Mouse (Mus musculus) forebrain, embryonic 16.5 days (tissue): ENCODE data around the gene Gnai1. TPM values are rescaled to one million over a fixed set of nuclear protein-coding genes. Genes with fewer than 3 reads are reported as not detected.

Source experiments
- ATAC-seq: fragments of 200-750 bp; cut with Nextera tagmentation; 2 replicates; pipeline ENCODE4 v1.8.0; 2017; ENCODE audit warnings: mild to moderate bottlenecking, moderate library complexity
- H3K27ac ChIP-seq: fragments of 300-500 bp; sonication (generic); 2 replicates; pipeline ENCODE4 v1.5.1; 2014; ENCODE audit warnings: low read length, control low read depth
- H3K27me3 ChIP-seq: fragments of 300-500 bp; sonication (generic); replicated peaks from 2 replicates; pipeline ENCODE4 v1.6.1; 2014; ENCODE audit warnings: low read length; ENCODE audit not compliant: control insufficient read depth, insufficient read depth
- H3K36me3 ChIP-seq: fragments of 300-500 bp; sonication (generic); 2 replicates; pipeline ENCODE4 v1.6.1; 2014; ENCODE audit not compliant: control insufficient read depth, insufficient read depth
- H3K4me1 ChIP-seq: fragments of 300-500 bp; sonication (generic); replicated peaks from 2 replicates; pipeline ENCODE4 v1.6.1; 2014; ENCODE audit warnings: low read length; ENCODE audit not compliant: control insufficient read depth, insufficient read depth
- H3K4me2 ChIP-seq: fragments of 300-500 bp; sonication (generic); 2 replicates; pipeline ENCODE4 v1.6.1; 2014; ENCODE audit warnings: mild to moderate bottlenecking, low read length, control low read depth
- H3K4me3 ChIP-seq: fragments of 300-500 bp; sonication (generic); replicated peaks from 2 replicates; pipeline ENCODE4 v1.5.1; 2014; ENCODE audit warnings: mild to moderate bottlenecking, low read length, control low read depth
- H3K9ac ChIP-seq: fragments of 300-500 bp; sonication (generic); replicated peaks from 2 replicates; pipeline ENCODE4 v1.6.1; 2014; ENCODE audit warnings: low read depth, low read length, control low read depth
- H3K9me3 ChIP-seq: fragments of 300-500 bp; sonication (generic); 2 replicates; pipeline ENCODE4 v1.6.1; 2016; ENCODE audit warnings: low read length; ENCODE audit not compliant: control insufficient read depth
- WGBS: fragments of 180-500 bp; shearing (Covaris S2); extraction: QIAGEN DNeasy Blood & Tissue Kit; methylation state at CpG from one replicate; pipeline ENCODE4 v1.1.7; 2014; 5-methylcytosine and 5-hydroxymethylcytosine counted together
- polyA plus RNA-seq: library from polyadenylated mRNA; unstranded; fragments of >200 nt; fragmentation: Nextera tagmentation; extraction: Ambion mirVana; gene quantifications from 2 replicates; pipeline ENCODE4 v1.2.1, GENCODE M21; 2015

Gnai1 gene
- polyA plus RNA-seq, 1 experiment from 2014 or later: 73.3 TPM

GRCm38 (mm10) chr5:18249132-18249531 is 111.0 kb downstream of the Gnai1 start:
- ATAC-seq: no peak
- no peaks in the 10 kb centered on the region for H3K36me3 ChIP-seq
- no peak overlapping the region for H3K9ac ChIP-seq
- H3K9me3 ChIP-seq: no peaks in the 10 kb centered on the region
- 95% methylated on average over 5 of the region's 5 CpGs for WGBS
- H3K4me2 ChIP-seq: no peak overlapping the region
- H3K27ac ChIP-seq: no peak overlapping the region
- H3K4me3 ChIP-seq: no peak overlapping the region
- no peaks in the 10 kb centered on the region for H3K4me1 ChIP-seq
- H3K27me3 ChIP-seq: no peaks in the 10 kb centered on the region

GRCm38 (mm10) chr5:18229396-18229795 is 130.8 kb downstream of the Gnai1 start:
- H3K27me3 ChIP-seq: no peaks in the 10 kb centered on the region
- H3K36me3 ChIP-seq: no peaks in the 10 kb centered on the region
- H3K9me3 ChIP-seq: no peaks in the 10 kb centered on the region
- no peaks in the 10 kb centered on the region for H3K4me1 ChIP-seq
- no peak for ATAC-seq
- no peak overlapping the region for H3K27ac ChIP-seq
- no peak overlapping the region for H3K4me3 ChIP-seq
- whole genome bisulfite sequencing: 30% methylated on average over 1 of the region's 1 CpGs
- no peak overlapping the region for H3K9ac ChIP-seq
- no peak overlapping the region for H3K4me2 ChIP-seq

GRCm38 (mm10) chr5:18228866-18229265 is 131.3 kb downstream of the Gnai1 start:
- 78% methylated on average over 7 of the region's 7 CpGs for WGBS
- no peaks in the 10 kb centered on the region for H3K4me1 ChIP-seq
- H3K9ac ChIP-seq: no peak overlapping the region
- H3K4me2 ChIP-seq: no peak overlapping the region
- no peaks in the 10 kb centered on the region for H3K27me3 ChIP-seq
- no peak overlapping the region for H3K27ac ChIP-seq
- no peaks in the 10 kb centered on the region for H3K9me3 ChIP-seq
- H3K36me3 ChIP-seq: no peaks in the 10 kb centered on the region
- H3K4me3 ChIP-seq: no peak overlapping the region
- no peak for ATAC-seq

GRCm38 (mm10) chr5:18220873-18221272 is 139.3 kb downstream of the Gnai1 start:
- no peak overlapping the region for H3K4me2 ChIP-seq
- H3K27ac ChIP-seq: no peak overlapping the region
- no peaks in the 10 kb centered on the region for H3K36me3 ChIP-seq
- no peaks in the 10 kb centered on the region for H3K4me1 ChIP-seq
- no peaks in the 10 kb centered on the region for H3K9me3 ChIP-seq
- H3K4me3 ChIP-seq: no peak overlapping the region
- no peaks in the 10 kb centered on the region for H3K27me3 ChIP-seq
- no peak for ATAC-seq
- H3K9ac ChIP-seq: no peak overlapping the region
- 34% methylated on average over 1 of the region's 1 CpGs for WGBS

- Histone ChIP-seq H3K4me1 (no peaks in the 10 kb centered on the region), H3K4me3 (no peak overlapping the region), H3K36me3 (no peaks in the 10 kb centered on the region), H3K27me3 (no peaks in the 10 kb centered on the region), H3K27ac (no peak overlapping the region), H3K9ac (no peak overlapping the region), H3K9me3 (no peaks in the 10 kb centered on the region), H3K4me2 (no peak overlapping the region)
- WGBS: 88% methylated on average over 2 of the region's 2 CpGs
- no peak for ATAC-seq
Measured at GRCm38 (mm10) chr5:18218292-18218691, 141.9 kb downstream of the Gnai1 start.

- H3K27ac ChIP-seq: no peak overlapping the region
- H3K9me3 ChIP-seq: no peaks in the 10 kb centered on the region
Measured at GRCm38 (mm10) chr5:18217856-18218255, 142.3 kb downstream of the Gnai1 start.

More at GRCm38 (mm10) chr5:18217856-18218255, 142.3 kb downstream of the Gnai1 start:
- no peak for ATAC-seq
- H3K9ac ChIP-seq: no peak overlapping the region
- H3K4me3 ChIP-seq: no peak overlapping the region
- H3K36me3 ChIP-seq: no peaks in the 10 kb centered on the region
- H3K4me2 ChIP-seq: no peak overlapping the region
- no peaks in the 10 kb centered on the region for H3K4me1 ChIP-seq
- no peaks in the 10 kb centered on the region for H3K27me3 ChIP-seq
